Mouse (Mus musculus) G1E (cell line): ENCODE data around the gene Gm10309. TPM values are rescaled to one million over a fixed set of nuclear protein-coding genes. Genes with fewer than 3 reads are reported as not detected.
A peak's percentile ranks its signal among the peaks of the same experiment; 100 is the strongest.
"Not testable (repeated sequence)": the region's sequence is repeated elsewhere in the genome, so short reads cannot be mapped to it uniquely, and the experiment has no call there.

Experiments
- ATAC-seq: 2 replicates; pipeline ENCODE4 v1.8.0; 2016; ENCODE audit warnings: mild to moderate bottlenecking; ENCODE audit not compliant: insufficient number of reproducible peaks, poor library complexity, low FRiP score, severe bottlenecking; ENCODE audit errors: extremely low read depth
- DNase-seq: peaks from one replicate; pipeline ENCODE4 v3.0.0; 2012; ENCODE audit warnings: low spot score
- H3K27me3 ChIP-seq: 2 replicates; pipeline ENCODE4 v1.6.1; 2012; ENCODE audit warnings: mild to moderate bottlenecking, low read length, inconsistent platforms; ENCODE audit not compliant: insufficient read depth
- H3K36me3 ChIP-seq: replicated peaks from 2 replicates; pipeline ENCODE3; 2012; ENCODE audit warnings: mild to moderate bottlenecking, inconsistent platforms
- H3K4me1 ChIP-seq: 2 replicates; pipeline ENCODE4 v1.6.1; 2012; ENCODE audit warnings: low read depth, low read length, inconsistent platforms, mixed read lengths; ENCODE audit not compliant: insufficient read depth
- H3K4me3 ChIP-seq: 2 replicates; pipeline ENCODE4 v1.5.1; 2012; ENCODE audit warnings: low read depth, mild to moderate bottlenecking, inconsistent platforms, low read length, moderate library complexity, mixed read lengths
- H3K9me3 ChIP-seq: replicated peaks from 2 replicates; pipeline ENCODE4 v1.6.1; 2012; ENCODE audit warnings: inconsistent platforms
- CTCF ChIP-seq: IDR thresholded peaks from 2 replicates; pipeline ENCODE4 v1.5.1; 2012; ENCODE audit warnings: low read depth, low read length, inconsistent platforms, mixed read lengths
- GATA1 ChIP-seq: IDR thresholded peaks from 2 replicates; pipeline ENCODE4 v1.6.1; 2012; ENCODE audit warnings: borderline replicate concordance, low read length, inconsistent platforms, mixed read lengths
- GATA2 ChIP-seq: IDR thresholded peaks from 2 replicates; pipeline ENCODE4 v1.6.1; 2012; ENCODE audit warnings: low read depth, low read length, inconsistent platforms, borderline replicate concordance
- POLR2AphosphoS5 ChIP-seq: IDR thresholded peaks from 2 replicates; pipeline ENCODE4 v1.6.1; 2012; ENCODE audit warnings: low read depth, low read length, inconsistent platforms; ENCODE audit not compliant: insufficient replicate concordance
- TAL1 ChIP-seq: conservative IDR thresholded peaks from 2 replicates; pipeline ENCODE4 v1.6.1; 2012; ENCODE audit warnings: low read depth, low read length, inconsistent platforms, mixed read lengths
- polyA plus RNA-seq: library from polyadenylated mRNA; stranded (reverse); fragments of >175 nt; gene quantifications from 2 replicates; pipeline ENCODE4 v1.2.3, GENCODE M21; 2012
- total RNA-seq, 2 experiments: library from RNA; stranded (forward) in 1 of 2; stranded (reverse) in 1 of 2; fragments of 200-1000 nt in 1 of 2; fragments of >200 nt in 1 of 2; fragmentation: Nextera tagmentation in 1 of 2; gene quantifications; 2 replicates each; pipeline ENCODE4 v1.2.3; 2014 to 2017

Gene Gm10309
- total and polyA plus RNA-seq, 3 experiments = 0.11 TPM; not detected in 2

DNA sequence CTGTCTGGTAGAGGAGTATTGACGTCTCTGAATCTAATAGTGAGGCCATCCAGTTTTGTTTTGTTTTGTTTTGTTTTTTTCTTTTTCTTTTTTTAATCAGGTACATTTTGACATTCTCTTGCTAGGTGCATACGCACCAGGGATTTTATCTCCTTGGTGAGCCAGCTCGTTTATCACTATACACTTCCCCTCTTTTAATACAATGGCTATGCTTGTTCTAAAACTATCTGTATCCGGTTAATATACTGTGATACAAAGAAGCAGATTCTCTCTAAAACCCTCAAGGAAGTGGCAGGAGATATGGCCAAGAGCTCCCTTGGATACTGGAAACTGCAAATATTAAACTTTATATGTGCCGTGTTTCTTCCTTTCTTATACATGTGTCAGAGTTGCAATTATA, 18.4 kb downstream of the Gm10309 start:
- no peak for ATAC-seq
- no peaks in the 10 kb centered on the region for H3K36me3 ChIP-seq

DNA sequence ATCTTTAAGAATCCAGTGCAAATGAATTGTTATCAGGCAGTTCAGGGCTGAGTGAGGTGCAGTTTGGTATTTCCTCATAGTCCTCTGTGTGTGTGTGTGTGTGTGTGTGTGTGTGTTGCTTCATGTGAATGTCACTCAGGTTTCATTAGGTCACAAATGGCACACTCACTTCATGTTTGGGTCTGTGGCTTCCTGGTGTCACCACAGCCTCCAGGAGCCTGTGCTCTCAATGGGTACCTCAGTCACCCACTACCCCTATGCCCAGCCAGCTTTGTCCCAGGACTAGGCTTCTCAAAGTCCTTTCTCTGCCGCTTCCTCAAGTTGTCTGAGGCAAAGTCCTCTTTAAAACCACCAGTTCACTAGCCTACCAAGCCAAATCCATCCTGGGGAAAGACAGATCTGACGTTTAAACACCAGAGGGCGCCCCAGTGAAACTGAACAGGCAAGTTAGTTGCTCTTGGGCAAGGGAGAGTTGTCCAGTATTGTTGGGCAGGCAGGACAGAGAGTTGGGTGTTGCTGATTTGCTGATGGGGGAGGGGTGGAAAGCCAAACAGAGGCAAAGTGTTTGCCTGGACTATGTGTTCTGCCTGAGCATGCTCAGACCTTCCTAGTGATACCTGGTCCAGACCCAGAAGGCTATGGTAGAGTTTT, 20.8 kb downstream of the Gm10309 start:
- Histone ChIP-seq H3K36me3 (no peaks in the 10 kb centered on the region), H3K27me3 (no peaks in the 10 kb centered on the region), H3K9me3 (peaks cover 23% of the 10 kb centered on the region), H3K4me3 (no peak overlapping the region), H3K4me1 (no peaks in the 10 kb centered on the region)
- DNase-seq (no peak), ATAC-seq (no peak)
- TF ChIP-seq CTCF = no peak
- TF ChIP-seq GATA2 = no peak
- TF ChIP-seq TAL1 = no peak

More for the DNA sequence above, 18.4 kb downstream of the Gm10309 start:
- H3K4me1 ChIP-seq = no peaks in the 10 kb centered on the region
- no peak for DNase-seq
- no peaks in the 10 kb centered on the region for H3K27me3 ChIP-seq
- TF ChIP-seq TAL1 = no peak
- TF ChIP-seq POLR2AphosphoS5 = no peak
- TF ChIP-seq GATA2 = no peak
- TF ChIP-seq CTCF = no peak
- TF ChIP-seq GATA1 = no peak
- H3K9me3 ChIP-seq = peaks cover 21% of the 10 kb centered on the region
- H3K4me3 ChIP-seq = no peak overlapping the region

DNA sequence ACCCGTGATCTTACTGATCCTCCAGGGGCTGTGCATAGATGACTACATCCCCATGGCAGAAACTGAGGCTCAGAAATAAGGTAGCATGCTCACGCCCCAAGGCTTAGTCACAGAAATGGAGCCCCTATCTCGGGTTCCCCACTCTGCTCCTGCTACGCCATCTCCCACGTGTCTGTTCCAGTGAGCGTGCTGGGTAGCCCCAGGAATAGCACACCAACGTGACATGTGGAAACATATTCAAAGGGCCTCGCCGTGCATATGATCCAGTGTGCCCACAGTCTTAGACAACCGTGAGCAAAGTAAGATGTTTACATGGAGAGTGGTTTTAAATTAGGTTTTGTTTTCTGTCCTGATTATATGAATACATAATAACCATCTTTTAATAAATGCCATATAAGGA, 22.4 kb downstream of the Gm10309 start:
- TF ChIP-seq GATA2 (no peak), TAL1 (no peak), GATA1 (no peak), CTCF (no peak), POLR2AphosphoS5 (no peak)
- peaks cover 28% of the 10 kb centered on the region for H3K9me3 ChIP-seq
- no peaks in the 10 kb centered on the region for H3K36me3 ChIP-seq
- ATAC-seq (no peak), DNase-seq (no peak)
- H3K4me3 ChIP-seq = no peak overlapping the region
- no peaks in the 10 kb centered on the region for H3K4me1 ChIP-seq
- no peaks in the 10 kb centered on the region for H3K27me3 ChIP-seq

DNA sequence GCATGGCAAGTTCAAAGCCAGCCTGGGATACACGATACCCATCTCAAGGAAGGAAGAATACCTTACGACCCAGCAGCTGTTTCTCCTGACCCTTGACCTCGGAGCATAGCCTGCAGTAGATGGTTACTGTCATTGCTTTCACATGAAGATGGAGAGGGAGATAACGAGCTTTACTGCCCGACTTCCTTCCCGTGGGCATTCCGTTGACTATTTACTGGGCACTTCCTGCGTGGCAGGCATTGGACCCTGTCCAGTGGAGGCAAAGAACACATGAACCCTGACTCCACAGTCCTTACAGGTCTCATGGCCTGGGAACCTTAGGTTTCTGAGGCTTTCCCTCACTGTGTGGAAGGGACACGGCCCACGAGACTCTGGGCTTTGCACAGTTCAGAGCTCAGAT, 25.6 kb downstream of the Gm10309 start:
- ATAC-seq = no peak
- Histone ChIP-seq H3K36me3 (no peaks in the 10 kb centered on the region), H3K9me3 (peaks cover 48% of the 10 kb centered on the region), H3K4me1 (no peaks in the 10 kb centered on the region), H3K4me3 (no peak overlapping the region), H3K27me3 (no peaks in the 10 kb centered on the region)
- no peak for DNase-seq
- TF ChIP-seq POLR2AphosphoS5 (no peak), TAL1 (no peak), CTCF (no peak), GATA2 (no peak), GATA1 (no peak)

DNA sequence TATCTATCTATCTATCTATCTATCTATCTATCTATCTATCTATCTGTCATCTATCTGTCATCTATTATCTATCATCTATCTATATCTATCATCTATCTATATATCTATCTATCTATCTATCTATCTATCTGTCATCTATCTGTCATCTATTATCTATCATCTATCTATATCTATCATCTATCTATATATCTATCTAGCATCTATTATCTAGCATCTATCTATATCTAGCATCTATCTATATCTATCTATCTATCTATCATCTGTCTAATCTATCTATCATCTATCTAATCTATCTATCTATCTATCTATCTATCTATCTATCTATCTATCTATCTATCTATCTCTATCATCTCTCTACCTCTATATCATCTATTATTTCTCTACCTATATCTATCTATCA, 27.6 kb downstream of the Gm10309 start:
- not testable (repeated sequence) for DNase-seq, H3K4me3 ChIP-seq, H3K4me1 ChIP-seq, H3K36me3 ChIP-seq, ATAC-seq, H3K27me3 ChIP-seq
- peaks cover 45% of the 10 kb centered on the region for H3K9me3 ChIP-seq

DNA sequence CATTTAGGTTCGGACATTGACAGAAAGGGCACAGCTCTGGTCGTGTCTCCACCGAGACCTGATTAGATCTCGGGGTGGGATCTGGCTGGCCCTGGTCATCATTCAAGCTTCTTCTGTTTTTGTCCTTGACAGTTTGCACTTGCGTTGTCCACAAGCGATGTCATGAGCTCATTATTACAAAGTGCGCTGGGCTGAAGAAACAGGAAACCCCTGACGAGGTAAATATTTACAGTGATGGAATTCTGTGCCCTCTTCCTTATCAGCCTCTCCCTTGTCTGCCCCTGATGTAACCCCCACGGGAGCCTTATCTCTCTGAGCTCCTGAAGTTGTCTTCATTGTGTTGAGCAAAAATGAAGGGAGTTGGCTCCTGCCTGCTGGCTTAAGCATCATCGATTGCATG, 28.4 kb downstream of the Gm10309 start:
- DNase-seq (no peak), ATAC-seq (no peak)
- H3K4me3 ChIP-seq = no peak overlapping the region
- H3K4me1 ChIP-seq = no peaks in the 10 kb centered on the region
- no peaks in the 10 kb centered on the region for H3K27me3 ChIP-seq
- peaks cover 39% of the 10 kb centered on the region for H3K9me3 ChIP-seq
- H3K36me3 ChIP-seq = no peaks in the 10 kb centered on the region
- TF ChIP-seq POLR2AphosphoS5 = no peak
- no peak for TF ChIP-seq GATA2

DNA sequence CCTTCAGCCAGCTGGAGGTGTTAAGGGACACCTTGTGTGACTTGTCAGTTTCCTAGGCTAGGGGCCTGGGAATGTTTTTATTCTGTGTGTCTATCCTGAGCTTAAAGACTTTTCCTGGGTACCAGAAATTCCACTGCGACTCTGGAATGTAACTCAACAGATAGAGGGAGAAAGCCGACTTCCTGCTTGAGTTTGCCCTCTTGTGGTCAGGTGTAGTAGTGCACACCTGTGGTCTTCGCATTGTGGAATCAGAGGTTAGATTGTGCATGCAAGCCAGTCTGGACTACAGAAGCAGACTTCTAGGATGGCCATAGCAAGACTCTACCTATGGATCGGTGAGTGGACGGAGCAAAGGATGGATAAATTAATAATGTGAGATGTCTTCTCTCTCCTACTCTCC, 33.3 kb downstream of the Gm10309 start:
- no peaks in the 10 kb centered on the region; the same call in 1 of the 2 replicates for H3K27me3 ChIP-seq
- DNase-seq (no peak), ATAC-seq (no peak)
- peaks cover 35% of the 10 kb centered on the region for H3K9me3 ChIP-seq
- no peak for TF ChIP-seq TAL1
- TF ChIP-seq CTCF = peak; percentile 41; the same call in 1 of the 2 replicates
- no peak for TF ChIP-seq GATA2
- no peak overlapping the region for H3K4me3 ChIP-seq
- no peaks in the 10 kb centered on the region for H3K36me3 ChIP-seq
- no peaks in the 10 kb centered on the region for H3K4me1 ChIP-seq
